Mouse (Mus musculus): Measurements from ENCODE around the gene Syf2. TPM values are rescaled to one million over a fixed set of nuclear protein-coding genes. Genes with fewer than 3 reads are reported as not detected.

Syf2 gene
- total RNA-seq, 2 experiments from 2014 or later: 88.9 to 208 TPM

GRCm38 (mm10) chr4:134956328-134956727 lies 25.6 kb downstream of the Syf2 start:
- ATAC-seq (replicated peaks; ENCODE audit: low FRiP score, low TSS enrichment, poor library complexity, severe bottlenecking): peak; percentile 82

- peak; percentile 89 for ATAC-seq (replicated peaks; ENCODE audit: low FRiP score, low TSS enrichment, poor library complexity, severe bottlenecking)
Observed at GRCm38 (mm10) chr4:134963021-134963776, 32.5 kb downstream of the Syf2 start.

- peak; percentile 35 for ATAC-seq (replicated peaks; ENCODE audit: low FRiP score, low TSS enrichment, poor library complexity, severe bottlenecking)
Observed at GRCm38 (mm10) chr4:134967887-134968604, 37.3 kb downstream of the Syf2 start.

GRCm38 (mm10) chr4:134968605-134968976 lies 37.9 kb downstream of the Syf2 start:
- ATAC-seq (replicated peaks; ENCODE audit: low FRiP score, low TSS enrichment, poor library complexity, severe bottlenecking): no peak

GRCm38 (mm10) chr4:134975261-134975928 lies 44.7 kb downstream of the Syf2 start:
- ATAC-seq (replicated peaks; ENCODE audit: low FRiP score, low TSS enrichment, poor library complexity, severe bottlenecking): no peak

GRCm38 (mm10) chr4:134975929-134976308 lies 45.2 kb downstream of the Syf2 start:
- no peak for ATAC-seq (replicated peaks; ENCODE audit: low FRiP score, low TSS enrichment, poor library complexity, severe bottlenecking)

GRCm38 (mm10) chr4:134978930-134979329 lies 48.2 kb downstream of the Syf2 start:
- no peak for ATAC-seq (replicated peaks; ENCODE audit: low FRiP score, low TSS enrichment, poor library complexity, severe bottlenecking)

GRCm38 (mm10) chr4:134981959-134982431 lies 51.3 kb downstream of the Syf2 start:
- peak; percentile 97 for ATAC-seq (replicated peaks; ENCODE audit: low FRiP score, low TSS enrichment, poor library complexity, severe bottlenecking)

GRCm38 (mm10) chr4:134983136-134983535 lies 52.4 kb downstream of the Syf2 start:
- ATAC-seq (replicated peaks; ENCODE audit: low FRiP score, low TSS enrichment, poor library complexity, severe bottlenecking): peak; percentile 42

- no peak for ATAC-seq (replicated peaks; ENCODE audit: low FRiP score, low TSS enrichment, poor library complexity, severe bottlenecking)
Observed at GRCm38 (mm10) chr4:134984555-134984954, 53.9 kb downstream of the Syf2 start.

- no peak for ATAC-seq (replicated peaks; ENCODE audit: low FRiP score, low TSS enrichment, poor library complexity, severe bottlenecking)
Observed at GRCm38 (mm10) chr4:134985626-134986335, 55.1 kb downstream of the Syf2 start.

- ATAC-seq (replicated peaks; ENCODE audit: low FRiP score, low TSS enrichment, poor library complexity, severe bottlenecking): no peak
Observed at GRCm38 (mm10) chr4:134986336-134986635, 55.6 kb downstream of the Syf2 start.

- no peak for ATAC-seq (replicated peaks; ENCODE audit: low FRiP score, low TSS enrichment, poor library complexity, severe bottlenecking)
Observed at GRCm38 (mm10) chr4:134986963-134987362, 56.3 kb downstream of the Syf2 start.

Other genes with a start within 250 kb of the Syf2 start
- gene Man1c1, start 226.6 kb upstream of the Syf2 start, total RNA-seq (2014; fragmentation: Nextera tagmentation): 0.49 and 0.59 TPM in 2 replicates
- gene Man1c1, start 226.6 kb upstream of the Syf2 start, total RNA-seq (2017): 0.53 TPM in 1 of 2 replicates, not detected in the other
- 28.5 and 34.9 TPM in 2 replicates for gene Ldlrap1, start 162.9 kb upstream of the Syf2 start, total RNA-seq (2014; fragmentation: Nextera tagmentation)
- gene Ldlrap1, start 162.9 kb upstream of the Syf2 start, total RNA-seq (2017): 8.5 and 9.6 TPM in 2 replicates
- gene Maco1, start 77.6 kb upstream of the Syf2 start, total RNA-seq (2014; fragmentation: Nextera tagmentation): 32.4 and 36.2 TPM in 2 replicates
- gene Maco1, start 77.6 kb upstream of the Syf2 start, total RNA-seq (2017): 41.9 and 61.3 TPM in 2 replicates
- 163 and 165 TPM in 2 replicates for gene Rhd, start 66.4 kb upstream of the Syf2 start, total RNA-seq (2014; fragmentation: Nextera tagmentation)
- gene Rhd, start 66.4 kb upstream of the Syf2 start, total RNA-seq (2017): 119 and 185 TPM in 2 replicates
- gene Tmem50a, start 15.9 kb upstream of the Syf2 start, total RNA-seq (2014; fragmentation: Nextera tagmentation): 82.2 and 101 TPM in 2 replicates
- 163 and 179 TPM in 2 replicates for gene Tmem50a, start 15.9 kb upstream of the Syf2 start, total RNA-seq (2017)
- gene Rsrp1, start 7.3 kb upstream of the Syf2 start, total RNA-seq (2014; fragmentation: Nextera tagmentation): 371 and 563 TPM in 2 replicates
- gene Rsrp1, start 7.3 kb upstream of the Syf2 start, total RNA-seq (2017): 122 and 226 TPM in 2 replicates
- gene Runx3, start 189.8 kb downstream of the Syf2 start, total RNA-seq (2014; fragmentation: Nextera tagmentation): 52.3 and 61.6 TPM in 2 replicates
- gene Runx3, start 189.8 kb downstream of the Syf2 start, total RNA-seq (2017): 6.1 and 9.4 TPM in 2 replicates